Mouse (Mus musculus) bone marrow macrophage, adult 2 months (primary cell): ENCODE results near the gene Arhgef1.

ENCODE experiments used
- CTCF ChIP-seq: IDR thresholded peaks from 2 replicates; pipeline ENCODE4 v1.5.1; 2012; ENCODE audit warnings: low read depth, mild to moderate bottlenecking, low read length, moderate library complexity
- POLR2A ChIP-seq: IDR thresholded peaks from 2 replicates; pipeline ENCODE4 v1.6.1; 2012; ENCODE audit warnings: mild to moderate bottlenecking, low read depth, low read length, borderline replicate concordance

DNA sequence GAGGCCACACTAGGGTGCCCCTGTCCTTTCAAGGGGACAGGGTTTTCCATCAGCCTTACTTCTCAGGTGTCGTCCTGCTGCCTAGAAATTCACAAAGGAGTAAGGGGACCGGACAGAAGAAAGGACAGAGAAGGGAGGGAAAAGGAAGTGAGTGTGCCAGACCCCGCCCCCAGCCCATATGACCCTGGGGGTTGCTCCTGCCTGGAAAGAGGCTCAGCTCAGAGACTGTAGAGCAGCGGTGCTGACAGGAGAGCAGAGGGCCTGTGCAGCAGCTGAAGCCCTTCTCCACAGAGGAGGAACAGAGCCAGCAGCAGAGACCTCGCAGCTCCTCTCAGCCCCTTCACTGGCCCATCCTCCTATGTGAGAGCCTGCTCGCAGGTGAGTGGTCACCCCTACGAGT lies 49.0 kb upstream of the Arhgef1 start:
- TF ChIP-seq CTCF (no peak), POLR2A (no peak)
